Mouse (Mus musculus): Measurements from ENCODE around the gene Lypd4. TPM values are rescaled to one million over a fixed set of nuclear protein-coding genes. Genes with fewer than 3 reads are reported as not detected.
A peak's percentile ranks its signal among the peaks of the same experiment; 100 is the strongest.

The Lypd4 gene
- total RNA-seq (2014; rRNA removed) (0.19 TPM in 1 of 2 replicates, not detected in the other), polyA plus RNA-seq (2015; fragmentation: Nextera tagmentation; extraction: Ambion mirVana) (0.16 and 0.28 TPM in 2 replicates)

- Histone ChIP-seq H3K27ac (ENCODE audit: low read depth, low read length) (no peak within 1 kb of the TSS), H3K36me3 (ENCODE audit: insufficient read depth, low read length) (no peaks in the 10 kb centered on the region), H3K4me2 (ENCODE audit: low read depth, low read length, poor library complexity, severe bottlenecking) (no peak within 1 kb of the TSS), H3K9me3 (ENCODE audit: low read length) (no peaks in the 10 kb centered on the region), H3K9ac (replicated peaks; ENCODE audit: low read length, poor library complexity, severe bottlenecking) (no peak within 1 kb of the TSS), H3K4me3 (ENCODE audit: low read depth, low read length) (no peak within 1 kb of the TSS), H3K27me3 (ENCODE audit: insufficient read depth, low read length) (no peaks in the 10 kb centered on the region), H3K4me1 (ENCODE audit: insufficient read depth, low read length) (no peaks in the 10 kb centered on the region)
- no peak for TF ChIP-seq CTCF (IDR thresholded peaks at IDR 0.05)
- ATAC-seq (ENCODE audit: low FRiP score) (peak; percentile 51), DNase-seq (ENCODE audit: low spot score) (no peak)
- 51% methylated on average over 40 of the region's 41 CpGs for WGBS
Measured at GRCm38 (mm10) chr7:24869532-24870165, at the start of gene Lypd4, which contains the start of gene Dmrtc2. Lypd4 (minus strand) TSS chr7:24869941. Dmrtc2 (plus strand) TSS chr7:24870057.

GRCm38 (mm10) chr7:24918763-24919323 lies 49.1 kb upstream of the Lypd4 start:
- no peak for DNase-seq (ENCODE audit: low spot score)
- no peak for ATAC-seq (ENCODE audit: low FRiP score)
- H3K36me3 ChIP-seq (ENCODE audit: insufficient read depth, low read length), result peaks cover 60% of the 10 kb centered on the region
- H3K9me3 ChIP-seq (ENCODE audit: low read length), result no peaks in the 10 kb centered on the region
- no peak overlapping the region for H3K4me3 ChIP-seq (ENCODE audit: low read depth, low read length)
- no peak overlapping the region for H3K27ac ChIP-seq (ENCODE audit: low read depth, low read length)
- H3K9ac ChIP-seq (replicated peaks; ENCODE audit: low read length, poor library complexity, severe bottlenecking), result no peak overlapping the region
- TF ChIP-seq CTCF (IDR thresholded peaks at IDR 0.05), result no peak
- H3K4me1 ChIP-seq (ENCODE audit: insufficient read depth, low read length), result no peaks in the 10 kb centered on the region
- no peak overlapping the region for H3K4me2 ChIP-seq (ENCODE audit: low read depth, low read length, poor library complexity, severe bottlenecking)
- no peaks in the 10 kb centered on the region for H3K27me3 ChIP-seq (ENCODE audit: insufficient read depth, low read length)
- 93% methylated on average over 20 of the region's 20 CpGs for WGBS

GRCm38 (mm10) chr7:24912480-24912879 lies 42.7 kb upstream of the Lypd4 start:
- peaks cover 43% of the 10 kb centered on the region for H3K36me3 ChIP-seq (ENCODE audit: insufficient read depth, low read length)
- ATAC-seq (ENCODE audit: low FRiP score) (no peak), DNase-seq (ENCODE audit: low spot score) (no peak)
- no peak for TF ChIP-seq CTCF (IDR thresholded peaks at IDR 0.05)
- H3K4me3 ChIP-seq (ENCODE audit: low read depth, low read length), result no peak overlapping the region
- H3K4me2 ChIP-seq (ENCODE audit: low read depth, low read length, poor library complexity, severe bottlenecking), result no peak overlapping the region
- no peaks in the 10 kb centered on the region for H3K4me1 ChIP-seq (ENCODE audit: insufficient read depth, low read length)
- 93% methylated on average over 14 of the region's 14 CpGs for WGBS
- no peak overlapping the region for H3K27ac ChIP-seq (ENCODE audit: low read depth, low read length)
- H3K9ac ChIP-seq (replicated peaks; ENCODE audit: low read length, poor library complexity, severe bottlenecking), result no peak overlapping the region
- no peaks in the 10 kb centered on the region for H3K9me3 ChIP-seq (ENCODE audit: low read length)
- H3K27me3 ChIP-seq (ENCODE audit: insufficient read depth, low read length), result no peaks in the 10 kb centered on the region

- Histone ChIP-seq H3K27me3 (ENCODE audit: insufficient read depth, low read length) (no peaks in the 10 kb centered on the region), H3K36me3 (ENCODE audit: insufficient read depth, low read length) (peaks cover 24% of the 10 kb centered on the region), H3K4me2 (ENCODE audit: low read depth, low read length, poor library complexity, severe bottlenecking) (no peak overlapping the region), H3K4me3 (ENCODE audit: low read depth, low read length) (no peak overlapping the region), H3K27ac (ENCODE audit: low read depth, low read length) (no peak overlapping the region), H3K9me3 (ENCODE audit: low read length) (no peaks in the 10 kb centered on the region), H3K4me1 (ENCODE audit: insufficient read depth, low read length) (no peaks in the 10 kb centered on the region; the same call in 1 of the 2 replicates), H3K9ac (replicated peaks; ENCODE audit: low read length, poor library complexity, severe bottlenecking) (peak overlapping the region; percentile 29; the same call in 1 of the 2 replicates)
- peak; percentile 20 for TF ChIP-seq CTCF (IDR thresholded peaks at IDR 0.05)
- ATAC-seq (ENCODE audit: low FRiP score) (no peak), DNase-seq (ENCODE audit: low spot score) (no peak)
- 39% methylated on average over 13 of the region's 13 CpGs for WGBS
Measured at GRCm38 (mm10) chr7:24907211-24907748, 37.5 kb upstream of the Lypd4 start.

- Histone ChIP-seq H3K4me3 (ENCODE audit: low read depth, low read length) (no peak overlapping the region), H3K27ac (ENCODE audit: low read depth, low read length) (no peak overlapping the region), H3K36me3 (ENCODE audit: insufficient read depth, low read length) (peaks cover 24% of the 10 kb centered on the region), H3K4me2 (ENCODE audit: low read depth, low read length, poor library complexity, severe bottlenecking) (no peak overlapping the region), H3K27me3 (ENCODE audit: insufficient read depth, low read length) (no peaks in the 10 kb centered on the region), H3K9ac (replicated peaks; ENCODE audit: low read length, poor library complexity, severe bottlenecking) (0 out of 2 replicates have a peak overlapping the region, but pooled peaks have one; percentile 29), H3K9me3 (ENCODE audit: low read length) (no peaks in the 10 kb centered on the region), H3K4me1 (ENCODE audit: insufficient read depth, low read length) (no peaks in the 10 kb centered on the region; the same call in 1 of the 2 replicates)
- ATAC-seq (ENCODE audit: low FRiP score) (no peak), DNase-seq (ENCODE audit: low spot score) (no peak)
- TF ChIP-seq CTCF (IDR thresholded peaks at IDR 0.05), result no peak
- WGBS, result 41% methylated on average over 6 of the region's 6 CpGs
Measured at GRCm38 (mm10) chr7:24906551-24906950, 36.8 kb upstream of the Lypd4 start.

GRCm38 (mm10) chr7:24904936-24905335 lies 35.2 kb upstream of the Lypd4 start:
- H3K4me1 ChIP-seq (ENCODE audit: insufficient read depth, low read length), result no peaks in the 10 kb centered on the region; the same call in 1 of the 2 replicates
- peaks cover 18% of the 10 kb centered on the region; the same call in 1 of the 2 replicates for H3K36me3 ChIP-seq (ENCODE audit: insufficient read depth, low read length)
- no peaks in the 10 kb centered on the region for H3K9me3 ChIP-seq (ENCODE audit: low read length)
- H3K9ac ChIP-seq (replicated peaks; ENCODE audit: low read length, poor library complexity, severe bottlenecking), result peak overlapping the region; percentile 68
- 0 out of 2 replicates have a peak overlapping the region, but pooled peaks have one; percentile 82 for H3K27ac ChIP-seq (ENCODE audit: low read depth, low read length)
- WGBS, result 10% methylated on average over 3 of the region's 3 CpGs
- H3K27me3 ChIP-seq (ENCODE audit: insufficient read depth, low read length), result no peaks in the 10 kb centered on the region
- peak overlapping the region; percentile 83 for H3K4me2 ChIP-seq (ENCODE audit: low read depth, low read length, poor library complexity, severe bottlenecking)
- H3K4me3 ChIP-seq (ENCODE audit: low read depth, low read length), result peak overlapping the region; percentile 55
- peak; percentile 33 for ATAC-seq (ENCODE audit: low FRiP score)
- TF ChIP-seq CTCF (IDR thresholded peaks at IDR 0.05), result peak; percentile 88
- DNase-seq (ENCODE audit: low spot score), result peak; percentile 82
